Mouse (Mus musculus): ENCODE measurements at regions not wholly inside any gene's neighbourhood (a gene's known extent, or its start where the extent isn't known, plus 50 kb on each side); places are given as distances from the start of the nearest gene placed in this dataset.

DNA sequence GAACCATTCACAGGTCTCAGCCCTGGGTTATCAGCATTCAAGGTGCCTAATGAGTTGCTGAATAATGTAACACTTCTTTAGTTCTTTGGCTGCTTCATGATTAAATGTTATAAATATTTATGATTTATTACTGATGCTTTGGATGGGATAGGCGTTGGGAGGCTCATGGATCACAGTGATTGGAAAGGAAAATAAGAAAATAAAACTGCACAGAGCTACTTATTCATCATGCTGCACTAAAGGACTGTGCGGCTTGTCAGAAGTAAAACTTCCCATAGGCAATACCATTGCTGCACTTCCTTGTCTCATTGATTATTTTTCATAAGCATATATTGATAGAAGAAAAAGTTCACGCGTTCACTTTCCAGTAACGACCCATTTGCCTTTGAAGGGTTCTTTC is 80.0 kb upstream of the Magi3 start:
- no peak for ATAC-seq (replicated peaks in 1 of 2; ENCODE audit: insufficient read depth in 1 of 2, low FRiP score in 2 of 2, low TSS enrichment in 1 of 2, low read depth in 1 of 2, poor library complexity in 2 of 2, severe bottlenecking in 2 of 2)

GRCm38 (mm10) chr3:104298878-104299277 is 78.7 kb upstream of the Magi3 start:
- ATAC-seq (replicated peaks in 1 of 2; ENCODE audit: insufficient read depth in 1 of 2, low FRiP score in 2 of 2, low TSS enrichment in 1 of 2, low read depth in 1 of 2, poor library complexity in 2 of 2, severe bottlenecking in 2 of 2), result no peak

DNA sequence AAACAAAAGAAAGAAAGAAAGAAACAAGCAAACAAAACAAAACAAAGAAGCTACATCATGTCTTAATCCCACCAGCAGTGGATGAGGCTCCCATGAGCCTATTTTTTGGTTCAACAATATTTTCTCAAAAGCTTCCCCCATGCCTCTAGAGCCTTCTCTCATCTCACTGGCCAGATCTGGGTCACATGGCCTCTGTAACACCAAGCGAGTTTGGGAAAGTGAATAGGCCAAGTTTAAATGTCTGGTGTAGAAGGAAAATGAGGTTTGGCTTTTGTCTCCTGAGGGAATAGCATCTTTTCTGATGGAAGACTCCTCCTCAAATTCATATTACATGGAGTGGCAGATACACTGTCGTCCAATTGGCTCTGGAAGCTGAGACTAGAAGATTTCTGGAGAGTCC is 78.2 kb upstream of the Magi3 start:
- ATAC-seq (replicated peaks in 1 of 2; ENCODE audit: insufficient read depth in 1 of 2, low FRiP score in 2 of 2, low TSS enrichment in 1 of 2, low read depth in 1 of 2, poor library complexity in 2 of 2, severe bottlenecking in 2 of 2), result no peak

- no peak for ATAC-seq (replicated peaks in 1 of 2; ENCODE audit: insufficient read depth in 1 of 2, low FRiP score in 2 of 2, low TSS enrichment in 1 of 2, low read depth in 1 of 2, poor library complexity in 2 of 2, severe bottlenecking in 2 of 2)
These were observed 76.9 kb upstream of the Magi3 start for GRCm38 (mm10) chr3:104297112-104297511.

- ATAC-seq (replicated peaks in 1 of 2; ENCODE audit: insufficient read depth in 1 of 2, low FRiP score in 2 of 2, low TSS enrichment in 1 of 2, low read depth in 1 of 2, poor library complexity in 2 of 2, severe bottlenecking in 2 of 2), result no peak
These were observed 75.7 kb upstream of the Magi3 start for GRCm38 (mm10) chr3:104295856-104296255.

DNA sequence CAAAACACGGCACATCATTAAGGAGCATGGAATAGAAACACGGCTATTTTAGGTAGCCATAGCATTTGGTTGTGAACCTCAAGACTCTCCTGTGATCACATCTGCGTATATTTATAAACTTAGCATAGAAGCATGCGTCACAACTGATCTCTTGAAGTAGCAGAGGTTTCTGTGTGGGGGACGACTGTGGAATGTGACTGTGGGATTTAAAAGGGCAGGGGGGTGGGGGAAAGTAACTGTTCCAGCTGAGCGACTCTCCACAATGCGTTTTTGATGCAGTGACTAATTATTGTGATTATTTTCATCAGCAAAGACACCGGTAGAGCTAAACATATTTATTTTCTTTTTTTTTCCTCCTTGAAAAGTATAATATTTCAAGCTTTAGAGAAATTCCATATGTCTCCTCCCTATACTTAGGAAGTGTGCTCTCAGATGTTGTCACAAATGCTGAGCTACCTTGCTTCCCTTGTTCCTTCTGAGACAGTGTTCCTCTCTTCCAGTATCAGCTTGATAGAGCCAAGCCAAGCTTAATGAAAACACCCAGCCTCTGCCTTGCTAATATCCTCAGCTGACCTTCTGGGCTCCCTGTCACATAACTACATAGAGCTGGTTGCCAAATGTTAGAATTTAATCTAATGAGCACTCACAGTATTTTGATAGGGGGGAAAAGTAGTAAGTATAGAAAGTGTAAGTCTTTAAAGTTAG is 75.0 kb upstream of the Magi3 start:
- ATAC-seq (replicated peaks in 1 of 2; ENCODE audit: insufficient read depth in 1 of 2, low FRiP score in 2 of 2, low TSS enrichment in 1 of 2, low read depth in 1 of 2, poor library complexity in 2 of 2, severe bottlenecking in 2 of 2), result no peak

DNA sequence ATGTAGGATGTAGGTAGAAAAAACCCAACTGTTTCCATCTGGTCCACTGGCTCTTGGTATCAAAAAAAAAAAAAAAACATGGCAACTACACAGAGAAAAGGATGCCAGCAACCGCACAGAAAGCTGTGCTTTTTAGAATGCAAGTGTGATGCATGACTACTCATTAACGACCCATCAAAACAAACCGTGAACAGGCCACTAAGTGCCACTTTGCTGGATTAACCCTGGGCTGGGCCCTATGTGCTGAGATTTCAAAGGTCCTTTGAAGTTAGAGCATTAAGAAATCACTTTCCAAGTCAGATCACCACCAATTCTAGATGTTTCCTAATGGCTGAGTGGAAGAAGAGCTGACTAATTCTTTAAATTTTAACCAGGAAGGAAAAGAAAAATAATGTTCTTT is 73.7 kb upstream of the Magi3 start:
- ATAC-seq (replicated peaks in 1 of 2; ENCODE audit: insufficient read depth in 1 of 2, low FRiP score in 2 of 2, low TSS enrichment in 1 of 2, low read depth in 1 of 2, poor library complexity in 2 of 2, severe bottlenecking in 2 of 2), result no peak

GRCm38 (mm10) chr3:104288970-104289680 is 69.0 kb upstream of the Magi3 start:
- ATAC-seq (replicated peaks in 1 of 2; ENCODE audit: insufficient read depth in 1 of 2, low FRiP score in 2 of 2, low TSS enrichment in 1 of 2, low read depth in 1 of 2, poor library complexity in 2 of 2, severe bottlenecking in 2 of 2), result no peak

DNA sequence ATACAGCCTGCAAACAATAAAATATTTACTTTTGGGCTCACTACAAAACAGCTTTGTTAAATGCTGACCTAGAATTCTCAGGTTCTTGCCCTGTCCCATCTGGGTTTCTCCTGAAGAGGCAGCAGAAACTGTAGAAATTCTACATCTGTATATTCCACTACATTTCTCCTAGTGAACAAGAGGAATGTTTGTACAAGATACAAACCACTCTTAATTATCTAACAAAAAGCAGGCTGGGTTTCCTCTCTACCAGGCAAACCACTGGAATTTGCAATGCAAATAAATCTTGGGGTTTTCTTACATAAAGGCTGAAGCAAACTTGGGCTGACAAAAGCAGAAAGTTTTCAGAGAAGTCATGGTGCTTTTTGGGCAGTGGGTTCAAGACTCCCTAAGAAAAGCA is 67.7 kb upstream of the Magi3 start:
- ATAC-seq (replicated peaks in 1 of 2; ENCODE audit: insufficient read depth in 1 of 2, low FRiP score in 2 of 2, low TSS enrichment in 1 of 2, low read depth in 1 of 2, poor library complexity in 2 of 2, severe bottlenecking in 2 of 2), result no peak

DNA sequence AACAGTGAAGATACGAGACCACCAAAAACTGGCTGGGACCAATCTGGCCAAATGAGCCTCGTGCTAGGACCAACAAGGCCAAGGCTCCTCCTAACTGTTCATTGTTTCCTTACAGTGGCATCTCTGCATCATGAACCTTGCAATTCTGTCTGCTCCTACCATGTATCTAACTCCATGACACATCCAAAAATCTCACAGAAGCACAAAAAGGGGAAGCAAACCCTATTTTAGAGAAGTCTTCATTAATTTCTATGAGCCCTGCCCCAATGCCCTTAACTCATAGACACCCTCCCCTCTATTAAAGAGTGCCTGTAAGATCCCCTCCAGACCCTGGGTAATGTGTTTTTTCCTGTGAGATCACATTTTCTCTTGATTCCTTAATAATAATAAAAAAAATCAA is 64.8 kb upstream of the Magi3 start:
- 0 out of 4 replicates have a peak, but pooled peaks of 1 of the 2 experiments have one; percentile 27 for ATAC-seq (replicated peaks in 1 of 2; ENCODE audit: insufficient read depth in 1 of 2, low FRiP score in 2 of 2, low TSS enrichment in 1 of 2, low read depth in 1 of 2, poor library complexity in 2 of 2, severe bottlenecking in 2 of 2)

- no peak for ATAC-seq (replicated peaks in 1 of 2; ENCODE audit: insufficient read depth in 1 of 2, low FRiP score in 2 of 2, low TSS enrichment in 1 of 2, low read depth in 1 of 2, poor library complexity in 2 of 2, severe bottlenecking in 2 of 2)
These were observed 63.7 kb upstream of the Magi3 start for GRCm38 (mm10) chr3:104283855-104284254.

DNA sequence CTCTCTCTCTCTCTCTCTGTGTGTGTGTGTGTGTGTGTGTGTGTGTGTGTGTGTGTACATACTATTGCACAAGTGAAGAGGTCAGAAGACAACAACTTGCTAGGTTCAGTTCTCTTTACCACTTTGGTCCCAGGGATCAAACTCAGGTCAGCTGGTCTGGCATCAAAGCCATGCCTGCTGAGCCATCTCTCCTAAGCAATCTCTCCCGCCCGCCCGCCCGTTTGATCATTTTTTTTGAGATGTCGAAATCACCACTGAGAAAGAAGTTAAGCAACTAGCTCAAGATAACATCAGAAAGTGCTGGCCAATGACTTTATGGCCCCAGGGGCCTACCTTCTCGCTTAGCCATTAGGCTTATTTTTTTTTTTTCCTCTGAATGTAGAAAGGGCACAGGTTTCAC is 59.3 kb upstream of the Magi3 start:
- ATAC-seq (replicated peaks in 1 of 2; ENCODE audit: insufficient read depth in 1 of 2, low FRiP score in 2 of 2, low TSS enrichment in 1 of 2, low read depth in 1 of 2, poor library complexity in 2 of 2, severe bottlenecking in 2 of 2), result no peak

DNA sequence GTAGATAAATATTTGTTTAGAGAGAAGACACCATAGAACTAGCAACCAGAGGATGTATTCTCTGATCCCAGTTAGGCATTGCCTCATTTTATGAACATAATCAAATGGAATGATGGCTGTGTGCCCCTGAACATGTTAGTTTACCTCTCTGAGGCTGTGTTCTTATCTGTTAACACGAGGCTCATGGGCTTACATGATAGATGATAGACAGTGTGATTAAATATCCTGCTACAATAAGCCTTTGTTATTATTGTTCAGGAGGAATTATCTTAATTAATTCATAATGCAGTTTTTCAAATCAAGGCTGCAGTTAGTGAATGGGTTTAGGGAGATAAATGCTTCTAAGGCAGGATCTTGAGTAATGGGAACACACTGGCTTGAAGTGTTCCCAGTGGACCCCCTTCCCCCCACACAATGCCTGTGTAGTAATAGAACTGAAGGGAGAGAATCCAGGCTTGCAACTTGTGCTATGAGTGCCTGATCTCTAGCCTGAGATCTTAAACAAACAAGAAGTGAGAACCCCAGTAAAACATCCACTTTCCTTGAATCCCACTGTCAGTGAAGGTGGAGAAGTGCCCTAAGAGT is 54.6 kb upstream of the Magi3 start:
- no peak for ATAC-seq (replicated peaks in 1 of 2; ENCODE audit: insufficient read depth in 1 of 2, low FRiP score in 2 of 2, low TSS enrichment in 1 of 2, low read depth in 1 of 2, poor library complexity in 2 of 2, severe bottlenecking in 2 of 2)

DNA sequence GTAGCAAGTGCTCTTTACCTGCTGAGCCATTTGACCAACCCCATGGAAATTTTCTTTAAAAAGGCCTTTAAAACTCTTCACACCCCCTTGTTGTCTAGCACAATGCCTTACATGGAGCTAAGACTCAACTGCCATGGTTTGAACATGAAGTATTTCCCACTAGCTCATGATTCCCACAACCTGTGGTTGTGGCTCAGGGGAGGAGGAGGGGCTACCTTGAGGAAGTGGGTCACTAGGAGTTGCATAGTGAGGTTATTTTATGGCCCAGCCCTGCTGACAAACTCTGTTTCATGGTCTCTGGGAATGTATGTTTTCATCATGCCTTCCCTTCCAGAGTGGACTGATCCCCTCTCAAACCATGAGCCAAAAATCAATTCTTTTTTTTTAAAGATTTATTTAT is 53.9 kb upstream of the Magi3 start:
- no peak; a peak in 1 of 4 replicates for ATAC-seq (replicated peaks in 1 of 2; ENCODE audit: insufficient read depth in 1 of 2, low FRiP score in 2 of 2, low TSS enrichment in 1 of 2, low read depth in 1 of 2, poor library complexity in 2 of 2, severe bottlenecking in 2 of 2)
